Mouse (Mus musculus) Patski (cell line): Measurements from ENCODE around the gene Hmces. TPM values are rescaled to one million over a fixed set of nuclear protein-coding genes. Genes with fewer than 3 reads are reported as not detected.
A peak's percentile ranks its signal among the peaks of the same experiment; 100 is the strongest.

Source experiments
- ATAC-seq: fragments of 100-300 bp; one replicate; pipeline ENCODE4 v1.8.0; 2021
- CTCF ChIA-PET: fragments of 350-600 bp; sonication (Branson Sonifier 250); formaldehyde crosslinking; loops from one replicate; lab custom pipeline; 2022; ENCODE audit warnings: inconsistent platforms; lab: Charles Lee
- POLR2A ChIA-PET: fragments of 350-600 bp; sonication (Branson Sonifier 250); formaldehyde crosslinking; loops from one replicate; lab custom pipeline; 2022; ENCODE audit warnings: antibody characterized with exemption, inconsistent platforms; lab: Charles Lee
- DNase-seq: peaks from one replicate; pipeline ENCODE4 v3.0.0-alpha.2; 2011; ENCODE audit warnings: low read depth, low spot score
- H3K27me3 ChIP-seq: fragments of 371-371 bp; one replicate; pipeline ENCODE4 v1.5.1; 2021
- CTCF ChIP-seq: fragments of 100-300 bp; IDR thresholded peaks from one replicate; pipeline ENCODE4 v1.5.1; 2021
- in situ Hi-C: fragments of 300-500 bp; cut with MboI; formaldehyde crosslinking; loops from 3 replicates; pipeline ENCODE4 v1.11.1; 2018; ENCODE audit warnings: low pct_unique_long_range_greater_than_20kb, mixed read lengths
- polyA plus RNA-seq: library from polyadenylated mRNA; unstranded; gene quantifications from one replicate; pipeline ENCODE4 v1.2.3, GENCODE M21; 2021

Gene Hmces
- polyA plus RNA-seq, 1 experiment from 2014 or later: 36.8 TPM

- in situ Hi-C loops: no loop called here
- CTCF ChIA-PET: no interaction called here
- POLR2A ChIA-PET: no interaction called here
- no peak for DNase-seq
- TF ChIP-seq CTCF: no peak
- no peaks in the 10 kb centered on the region for H3K27me3 ChIP-seq
- ATAC-seq: peak; percentile 91
Measured at GRCm38 (mm10) chr6:87970041-87970440, 56.3 kb downstream of the Hmces start.

- ChIA-PET CTCF (interaction anchor here (1.8 to 2.1 kb wide), 2 partner anchors 12 to 73 kb away, joined by 4 to 8 read pairs; no protein-coding TSS in a partner anchor), POLR2A (no interaction called here)
- ATAC-seq (no peak), DNase-seq (no peak)
- H3K27me3 ChIP-seq: no peaks in the 10 kb centered on the region
- TF ChIP-seq CTCF: no peak
- in situ Hi-C loops: no loop called here
Measured at GRCm38 (mm10) chr6:87979728-87980127, 66.0 kb downstream of the Hmces start.

- ChIA-PET POLR2A (interaction anchor here (1.2 kb wide), 1 partner anchor 10 kb away, joined by 4 read pairs; no protein-coding TSS in a partner anchor), CTCF (interaction anchor here (1.8 kb wide), 1 partner anchor 74 kb away, joined by 4 read pairs; no protein-coding TSS in a partner anchor)
- DNase-seq: no peak
- H3K27me3 ChIP-seq: no peaks in the 10 kb centered on the region
- no peak for TF ChIP-seq CTCF
- in situ Hi-C loops: no loop called here
- ATAC-seq: peak; percentile 64
Measured at GRCm38 (mm10) chr6:87980374-87981029, 66.8 kb downstream of the Hmces start.

GRCm38 (mm10) chr6:87981030-87981485 is 67.3 kb downstream of the Hmces start:
- CTCF ChIA-PET: interaction anchor here (1.8 kb wide), 1 partner anchor 74 kb away, joined by 4 read pairs; no protein-coding TSS in a partner anchor
- H3K27me3 ChIP-seq: no peaks in the 10 kb centered on the region
- TF ChIP-seq CTCF: no peak
- in situ Hi-C loops: no loop called here
- DNase-seq (no peak), ATAC-seq (peak; percentile 3)
- POLR2A ChIA-PET: interaction anchor here (1.2 kb wide), 1 partner anchor 10 kb away, joined by 4 read pairs; no protein-coding TSS in a partner anchor

GRCm38 (mm10) chr6:87981547-87982256 is 68.0 kb downstream of the Hmces start, which contains the start of gene H1fx:
Gene H1fx, minus strand, starts transcription at chr6:87981637.
- ChIA-PET POLR2A (interaction anchor here (1.2 kb wide), 1 partner anchor 9 kb away, joined by 4 read pairs; no protein-coding TSS in a partner anchor), CTCF (no interaction called here)
- in situ Hi-C loops: no loop called here
- DNase-seq: no peak
- H3K27me3 ChIP-seq: no peaks in the 10 kb centered on the region
- no peak for TF ChIP-seq CTCF
- peak; percentile 41 for ATAC-seq

- DNase-seq (no peak), ATAC-seq (no peak)
- no peak for TF ChIP-seq CTCF
- in situ Hi-C loops: no loop called here
- ChIA-PET POLR2A (no interaction called here), CTCF (interaction anchor here (1.2 to 1.4 kb wide), 2 partner anchors 9 to 11 kb away, joined by 3 to 4 read pairs; no protein-coding TSS in a partner anchor)
- no peaks in the 10 kb centered on the region for H3K27me3 ChIP-seq
Measured at GRCm38 (mm10) chr6:87982506-87982905, 68.8 kb downstream of the Hmces start.

Other genes starting within 250 kb of the Hmces start
- gene Aplf, start 241.7 kb upstream of the Hmces start, polyA plus RNA-seq: 12.1 TPM
- gene Efcc1, start 183.1 kb upstream of the Hmces start, polyA plus RNA-seq: 0.10 TPM
- not detected for gene Gp9, start 135.9 kb upstream of the Hmces start, polyA plus RNA-seq
- gene Rab43, start 101.8 kb upstream of the Hmces start, polyA plus RNA-seq: 26.7 TPM
- gene Gm45140, start 78.1 kb upstream of the Hmces start, polyA plus RNA-seq: 11.2 TPM
- 59.6 TPM for gene Isy1, start 75.1 kb upstream of the Hmces start, polyA plus RNA-seq
- 364 TPM for gene Cnbp, start 62.8 kb upstream of the Hmces start, polyA plus RNA-seq
- 128 TPM for gene Copg1, start 26.1 kb upstream of the Hmces start, polyA plus RNA-seq
- 29.6 TPM for gene H1fx, start 67.7 kb downstream of the Hmces start, polyA plus RNA-seq
- gene Rab7, start 131.3 kb downstream of the Hmces start, polyA plus RNA-seq: 345 TPM
- gene Rpn1, start 170.5 kb downstream of the Hmces start, polyA plus RNA-seq: 218 TPM